Mouse (Mus musculus) heart, postnatal 10 days (tissue): Measurements from ENCODE around the gene Cdc42ep5. TPM values are rescaled to one million over a fixed set of nuclear protein-coding genes. Genes with fewer than 3 reads are reported as not detected.
"Not testable (repeated sequence)": the region's sequence is repeated elsewhere in the genome, so short reads cannot be mapped to it uniquely, and the experiment has no call there.

Source experiments
- DNase-seq, 2 experiments: peaks; one replicate each; pipeline ENCODE4 v3.0.0; 2021
- intact Hi-C: fragments of 180-260 bp; cut with DNase I; formaldehyde crosslinking; loops from one replicate; pipeline ENCODE4 v1.15.1; 2025
- total RNA-seq, 2 experiments: library from RNA; stranded (reverse); gene quantifications; 2 replicates each; pipeline ENCODE4 v1.2.3; 2021

Gene Cdc42ep5
- 10 to 100 TPM; 11.6 to 12.3 TPM for total RNA-seq

DNA sequence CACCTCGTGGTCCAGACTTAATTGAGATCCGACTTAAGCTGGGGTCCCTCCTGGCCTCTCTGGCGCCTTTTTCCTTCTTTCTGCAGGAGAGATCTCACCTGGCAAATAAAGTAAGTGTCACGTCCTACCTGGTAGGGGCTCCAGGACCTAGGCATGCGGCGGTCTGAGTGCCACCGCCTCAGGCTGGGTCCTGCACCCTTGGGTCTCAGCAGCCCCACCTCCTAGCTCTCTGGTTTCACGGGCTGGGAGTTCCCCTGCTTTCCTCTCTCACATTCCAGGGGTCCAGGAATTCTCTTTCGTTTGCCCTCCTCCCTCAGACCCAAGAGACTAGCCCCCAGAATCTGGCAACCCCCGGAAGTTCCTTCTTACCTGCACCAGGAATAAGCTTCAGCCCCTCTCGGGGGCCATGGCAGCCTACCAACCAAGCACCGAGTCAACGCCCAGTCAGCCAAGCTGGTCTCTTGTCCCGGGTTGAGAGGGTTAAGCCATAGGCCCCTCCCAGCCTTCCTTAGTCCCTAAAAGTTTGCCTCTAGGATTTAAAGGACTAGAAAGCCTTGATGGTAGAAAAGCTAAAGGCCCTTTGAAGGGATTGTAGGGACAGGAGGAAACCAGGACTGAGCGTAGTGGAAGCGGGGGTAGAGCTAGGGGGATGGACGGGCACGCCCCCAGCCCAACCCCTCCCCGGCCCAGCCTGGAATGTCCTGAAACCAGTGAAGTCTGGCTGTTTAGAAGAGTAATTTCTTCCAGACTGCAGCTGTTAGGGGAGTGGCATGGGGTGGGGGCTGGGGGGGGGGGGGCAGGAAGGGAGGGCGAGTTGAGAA lies at the start of gene Cdc42ep5:
TSS of gene Cdc42ep5 (minus strand) at position 771 of the 821 bp plus-strand sequence.
- intact Hi-C loops = no loop called here
- DNase-seq = peak; percentile 70 to 75

DNA sequence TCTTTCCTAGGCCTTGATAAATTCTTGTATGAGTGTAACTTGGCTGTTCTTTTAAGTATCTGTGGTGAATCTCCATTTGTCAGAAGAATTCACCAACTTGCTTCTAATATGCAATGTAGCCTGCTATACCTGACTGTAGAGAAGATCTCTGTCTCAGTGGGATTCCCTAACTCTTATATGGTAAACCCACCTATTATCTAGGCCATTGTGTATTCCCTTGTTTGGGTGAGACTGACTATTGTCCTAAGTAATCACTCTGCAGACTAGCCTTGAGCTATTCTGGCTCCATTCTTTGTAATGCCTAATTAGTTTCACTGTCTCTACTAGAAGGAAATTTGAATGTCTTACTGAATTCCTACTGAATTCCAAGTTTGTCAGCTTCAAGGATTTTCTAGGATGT lies 48.8 kb upstream of the Cdc42ep5 start:
- intact Hi-C loops, DNase-seq: not testable (repeated sequence)

DNA sequence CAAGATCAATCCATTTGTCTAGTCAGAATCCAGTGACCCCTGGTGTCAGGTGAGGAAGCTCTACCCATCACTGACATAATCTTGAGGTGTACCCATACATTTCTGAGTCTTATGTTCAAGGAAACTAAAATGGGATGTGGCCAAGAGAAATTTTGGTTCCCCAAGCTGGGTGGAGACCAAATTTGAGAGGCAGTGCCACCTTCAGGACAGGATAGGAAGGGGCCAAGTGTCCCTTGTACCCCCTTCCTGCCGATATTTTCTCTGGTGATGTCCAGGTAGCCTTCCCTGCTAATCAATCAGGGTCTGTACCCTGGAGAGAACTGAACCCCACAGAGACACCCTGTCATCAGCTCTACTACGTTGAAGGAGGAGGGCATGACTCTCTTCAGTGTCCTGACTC lies 44.0 kb upstream of the Cdc42ep5 start:
- intact Hi-C loops = no loop called here
- no peak for DNase-seq

DNA sequence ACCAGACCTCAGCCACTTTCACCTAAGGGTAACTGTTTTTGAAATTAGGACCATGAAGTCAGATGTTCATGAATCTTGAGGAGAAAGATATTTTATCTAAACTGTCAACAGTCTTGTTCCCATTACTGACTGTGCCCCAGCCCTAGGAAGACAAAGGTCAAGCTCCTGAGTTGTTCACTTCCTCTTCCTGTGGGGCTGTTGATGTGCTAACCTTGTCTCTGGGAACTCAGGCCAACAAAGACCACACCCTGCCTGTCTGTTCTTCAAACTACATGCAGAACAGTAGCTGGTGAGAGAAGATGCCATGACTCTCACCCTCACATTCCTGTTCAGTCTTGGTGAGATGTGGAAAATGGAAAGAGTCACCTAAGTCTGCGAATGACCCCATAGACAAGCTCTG lies 42.5 kb upstream of the Cdc42ep5 start:
- DNase-seq = no peak
- intact Hi-C loops = no loop called here

DNA sequence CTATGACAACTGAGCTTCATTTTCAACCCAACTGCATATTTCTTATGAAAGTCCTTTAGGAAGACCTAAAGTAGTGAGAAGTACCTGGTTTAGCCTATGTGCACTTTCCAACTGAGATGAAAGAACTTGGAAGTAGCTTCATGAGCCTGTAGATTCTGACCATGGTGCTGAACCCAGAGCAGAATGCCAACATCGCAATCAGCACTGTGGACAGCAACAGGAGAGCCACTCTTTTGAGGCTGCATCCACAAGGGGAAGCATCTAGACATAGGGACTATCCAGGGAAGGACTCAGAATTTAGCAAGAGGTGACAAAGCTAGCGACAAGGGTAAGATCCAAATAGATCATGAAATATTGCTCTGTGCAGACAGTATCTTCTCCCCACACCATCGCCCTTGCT lies 13.8 kb upstream of the Cdc42ep5 start:
- intact Hi-C loops = no loop called here
- DNase-seq = peak; percentile 84 to 89

DNA sequence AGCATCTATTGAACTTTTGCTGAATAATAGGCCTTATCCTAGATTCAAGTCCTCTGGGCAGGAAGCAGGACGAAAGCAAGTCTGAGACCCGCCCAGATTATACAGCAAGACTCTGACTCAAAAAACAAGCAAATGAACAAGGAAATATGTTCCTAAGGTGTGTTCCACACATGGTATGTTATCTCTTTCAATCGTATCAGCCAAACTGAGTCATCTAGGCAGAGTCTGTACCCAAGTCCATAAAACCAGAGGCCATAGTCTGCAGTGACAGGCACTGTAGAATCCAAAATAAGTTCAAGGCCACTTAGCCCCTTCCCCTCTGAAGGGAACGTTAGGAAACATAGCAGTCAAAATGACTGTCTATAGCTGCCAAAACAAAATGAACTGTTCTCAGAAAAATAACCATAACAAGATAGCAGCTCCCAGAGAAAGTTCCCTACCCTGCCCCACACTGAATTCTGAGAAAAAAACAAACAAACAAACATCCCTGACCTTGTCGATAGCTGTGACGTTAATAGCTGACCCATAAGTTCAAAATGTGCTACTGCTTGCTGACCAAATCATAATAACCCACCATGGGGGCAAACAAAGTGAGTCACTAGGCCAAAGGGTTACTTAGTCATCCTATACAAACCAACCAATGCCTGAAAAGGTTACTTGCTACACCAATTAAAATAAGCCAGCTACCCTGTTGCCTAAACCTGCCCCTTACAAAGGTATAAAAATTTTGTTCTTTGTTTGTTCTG lies 5.7 kb upstream of the Cdc42ep5 start:
- intact Hi-C loops = no loop called here
- DNase-seq = no peak

DNA sequence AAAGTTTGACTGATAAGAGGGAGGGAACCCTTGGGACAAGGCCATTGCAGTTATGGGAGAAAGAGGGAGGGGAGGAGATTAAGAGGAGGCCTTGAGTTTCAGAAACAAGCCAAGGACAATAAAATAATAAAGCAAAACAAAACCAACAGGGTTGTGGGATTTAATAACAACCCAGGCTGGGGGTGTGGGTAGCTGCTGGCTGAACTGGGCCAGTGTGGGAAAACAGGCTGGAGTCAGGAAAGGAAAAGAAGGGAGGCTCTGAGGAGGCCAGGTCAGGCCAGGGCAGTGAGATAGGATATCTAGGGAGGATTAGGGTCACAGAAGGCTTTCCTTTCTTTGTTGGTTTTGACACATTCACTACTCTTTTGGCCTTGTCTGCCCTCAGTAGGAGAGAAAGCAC lies 2.4 kb upstream of the Cdc42ep5 start:
- intact Hi-C loops = no loop called here
- no peak for DNase-seq

DNA sequence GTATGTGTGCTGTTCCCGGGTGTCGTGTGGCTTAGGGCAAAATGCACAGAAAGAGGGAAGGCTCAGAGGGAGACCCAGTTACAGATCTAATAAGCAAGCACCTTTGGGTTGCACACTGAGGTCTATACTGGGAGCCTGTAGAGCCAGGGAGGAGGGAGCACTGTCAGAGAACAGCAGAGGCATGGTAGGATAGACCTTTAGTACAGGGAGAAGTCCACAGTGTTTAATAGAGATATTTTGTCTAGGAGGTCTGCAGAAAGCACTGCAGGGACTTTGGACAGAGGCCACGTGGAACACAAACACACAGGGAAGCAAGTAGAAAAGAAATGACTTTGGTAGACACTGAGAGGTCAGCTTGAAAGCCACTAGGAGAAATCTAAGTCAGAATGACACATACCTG lies 626 bp upstream of the Cdc42ep5 start:
- no peak for DNase-seq
- intact Hi-C loops = no loop called here

DNA sequence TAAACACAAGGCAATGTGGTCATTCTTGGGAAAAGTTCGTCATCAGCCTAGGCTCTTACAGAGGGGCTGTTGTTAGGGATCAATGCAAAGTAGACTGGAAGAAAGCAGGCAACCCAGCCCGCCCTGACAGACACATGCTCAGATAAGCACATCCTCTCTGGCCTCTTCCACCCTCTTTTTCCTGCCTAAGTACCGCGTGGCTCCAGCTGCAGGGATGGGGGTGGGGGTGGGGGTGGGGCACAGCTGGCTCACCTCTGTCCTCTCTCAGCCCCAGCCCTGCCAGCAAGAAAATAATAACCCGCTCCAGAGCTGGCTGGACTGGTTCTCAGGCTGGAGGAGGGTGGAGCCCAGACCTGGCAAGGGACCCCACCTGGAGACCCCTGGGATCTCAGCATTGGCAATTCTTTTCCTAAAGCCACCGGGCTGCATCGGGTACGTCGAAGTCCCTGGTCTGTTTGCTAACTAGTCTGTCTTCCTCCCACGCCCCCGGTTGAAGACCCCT lies 1.0 kb downstream of the Cdc42ep5 start:
- DNase-seq = no peak
- intact Hi-C loops = no loop called here

DNA sequence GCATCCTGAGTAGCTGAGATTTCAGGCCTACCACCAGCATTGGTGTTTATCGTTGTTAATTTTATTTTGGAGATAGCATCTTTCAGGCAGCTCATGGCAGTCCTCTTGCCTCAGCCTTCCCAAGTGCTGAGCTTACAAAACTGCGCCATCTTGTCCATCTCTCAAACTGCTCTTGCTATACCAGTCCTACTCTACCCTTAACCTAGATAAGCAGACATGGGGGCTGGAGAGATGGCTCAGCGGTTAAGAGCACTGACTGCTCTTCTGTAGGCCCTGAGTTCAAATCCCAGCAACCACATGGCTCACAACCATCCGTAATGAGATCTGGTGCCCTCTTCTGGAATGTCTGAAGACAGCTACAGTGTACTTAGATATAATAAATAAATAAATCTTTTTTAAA lies 3.1 kb downstream of the Cdc42ep5 start:
- intact Hi-C loops, DNase-seq: not testable (repeated sequence)

DNA sequence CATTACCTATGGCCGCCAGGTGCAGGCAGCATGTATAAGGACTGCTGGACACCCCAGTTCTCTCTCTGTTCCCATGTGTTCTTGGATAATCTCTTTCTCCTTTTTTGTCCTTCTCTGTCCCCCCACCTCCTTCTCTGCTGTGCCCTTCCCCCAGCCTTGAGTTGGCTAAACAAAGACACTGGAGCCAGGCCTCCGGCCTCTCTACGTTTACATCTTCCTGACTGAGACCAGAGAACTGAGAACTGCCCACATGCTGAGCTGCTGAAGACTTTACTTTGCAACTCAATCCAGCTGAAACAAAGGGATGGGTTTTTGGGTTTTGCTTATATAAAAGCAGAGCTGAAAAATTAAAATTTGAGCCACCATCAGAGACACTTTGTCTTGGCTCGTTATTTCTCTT lies 9.7 kb downstream of the Cdc42ep5 start:
- intact Hi-C loops = no loop called here
- DNase-seq = no peak

DNA sequence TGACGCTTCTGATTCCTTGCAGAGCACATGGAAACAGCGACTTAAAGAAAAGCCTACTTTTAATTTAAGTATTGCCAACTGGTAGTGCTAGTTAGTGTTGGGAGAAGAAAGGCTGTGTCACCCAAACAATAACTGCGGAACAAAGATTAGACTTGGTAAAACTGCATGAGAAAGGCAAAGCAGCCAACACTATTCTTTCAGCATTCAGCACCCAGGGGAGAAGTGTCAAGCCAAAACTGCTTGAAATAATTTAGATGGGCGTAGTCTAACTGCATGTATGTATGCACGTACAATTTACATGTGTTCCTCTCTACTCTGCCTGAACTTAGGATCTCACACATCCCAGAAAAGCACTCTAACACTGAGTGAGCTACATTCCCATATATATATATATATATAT lies 10.3 kb downstream of the Cdc42ep5 start:
- intact Hi-C loops = no loop called here
- DNase-seq = no peak

DNA sequence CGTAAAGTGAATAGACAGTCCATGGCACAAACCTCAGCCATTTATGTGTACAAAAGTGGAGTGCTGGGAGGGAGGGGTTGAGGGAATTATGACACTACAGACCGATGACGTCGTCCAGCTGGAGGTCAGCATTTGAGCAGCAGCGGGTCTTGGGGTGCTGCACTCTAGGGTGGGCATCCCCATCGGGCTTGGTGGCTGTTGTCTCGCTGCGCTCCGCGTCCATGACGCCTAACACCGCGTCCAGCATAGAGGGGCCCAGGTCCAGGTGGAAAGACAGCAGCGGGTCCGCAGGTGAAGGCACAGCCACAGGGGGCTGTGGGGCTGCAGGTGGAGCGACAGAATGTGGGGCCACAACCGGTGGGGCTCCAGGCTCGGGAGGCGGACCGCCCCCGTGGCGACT lies 13.4 kb downstream of the Cdc42ep5 start:
- intact Hi-C loops = no loop called here

DNA sequence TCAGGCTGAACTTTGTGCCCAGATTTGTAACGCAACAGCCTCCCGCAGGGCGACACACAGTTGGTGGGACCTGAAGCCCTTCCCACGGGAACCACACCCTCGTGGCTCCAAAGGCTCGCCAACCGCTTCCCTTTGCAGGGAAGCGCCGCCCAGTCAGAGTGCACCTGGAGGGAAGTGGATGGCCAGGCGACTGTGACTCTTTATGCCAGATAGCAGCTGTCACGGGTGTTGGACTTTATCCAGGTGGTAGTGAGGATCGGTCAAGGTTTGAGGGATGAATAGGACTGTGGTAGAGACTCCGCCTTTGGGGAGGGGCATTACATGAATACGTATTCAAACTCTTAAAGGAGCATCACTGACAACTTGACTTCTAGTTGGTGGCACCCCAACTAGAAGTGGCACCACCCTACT lies 13.8 kb downstream of the Cdc42ep5 start:
- intact Hi-C loops = no loop called here
- peak; percentile 45 to 58 for DNase-seq

More for the DNA sequence above, 13.4 kb downstream of the Cdc42ep5 start:
- DNase-seq = no peak

DNA sequence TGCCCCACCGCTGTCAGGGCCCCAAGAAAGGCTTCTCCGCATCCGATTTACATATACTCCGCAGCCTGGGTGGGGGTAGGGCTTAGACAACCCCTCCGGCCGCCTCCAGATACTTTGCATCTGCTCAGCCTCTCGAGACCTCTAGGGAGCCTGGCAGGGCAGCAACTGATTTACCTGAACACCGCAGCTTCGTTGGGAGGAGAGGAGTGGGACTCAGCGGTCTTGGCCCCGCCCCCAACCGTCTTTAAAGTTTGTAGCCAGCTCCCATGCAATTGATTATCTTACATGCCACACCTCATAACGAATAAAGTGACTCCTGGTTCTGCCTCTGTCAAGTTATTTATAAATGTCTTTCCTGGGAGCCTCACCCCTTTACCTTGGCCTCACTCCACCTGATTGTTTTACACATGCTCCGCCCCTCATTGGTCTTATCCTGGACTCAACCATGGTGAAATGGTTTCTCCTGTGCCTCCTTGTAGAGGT lies 14.6 kb downstream of the Cdc42ep5 start, which contains the start of gene Leng9:
TSS of gene Leng9 (minus strand) at position 316 of the 483 bp plus-strand sequence.
- intact Hi-C loops = no loop called here
- peak; percentile 40 to 49 for DNase-seq

DNA sequence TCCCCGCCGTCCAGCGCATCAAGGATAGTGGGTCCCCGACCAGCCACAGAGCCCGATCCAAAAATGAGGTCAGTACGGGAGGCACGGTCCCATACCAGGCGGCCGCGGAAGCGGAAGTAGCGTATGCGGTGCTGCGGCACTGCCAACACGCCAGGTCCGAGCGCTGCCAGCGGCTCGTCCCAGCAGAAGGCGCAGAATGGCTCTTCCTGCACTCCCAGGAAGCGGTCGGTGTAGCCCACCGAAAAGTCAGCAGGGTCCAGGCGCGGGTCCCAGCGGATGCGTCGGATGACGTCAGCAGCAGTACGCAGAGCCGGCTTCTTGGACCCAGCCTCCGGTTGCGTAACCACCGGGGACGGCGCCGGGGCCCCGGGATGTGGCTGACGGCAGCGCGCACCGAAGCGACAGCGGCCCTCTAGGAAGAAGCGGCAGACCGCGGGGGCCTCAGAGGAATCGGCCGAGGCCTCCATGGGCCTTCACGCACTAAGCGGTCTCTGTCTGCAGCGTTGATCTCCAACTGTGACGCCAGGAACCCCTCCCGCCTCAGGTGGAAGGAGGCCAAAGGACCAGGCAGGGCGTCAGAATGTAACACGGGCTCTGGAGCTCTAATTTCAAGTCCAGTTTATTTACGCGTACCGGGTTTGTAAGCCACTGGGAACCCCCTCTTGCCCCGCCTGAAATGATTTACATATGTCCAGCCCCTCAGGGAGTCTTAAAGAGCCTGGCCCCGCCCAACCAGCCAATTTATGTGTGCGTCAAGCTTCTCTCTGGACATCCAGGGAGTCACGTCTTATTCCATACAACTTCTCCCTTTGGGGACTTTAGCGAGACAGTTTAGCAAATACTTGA lies 15.2 kb downstream of the Cdc42ep5 start:
- intact Hi-C loops = loop anchor here (5.0 to 10.0 kb wide), 2 partner anchors 47 to 505 kb away; partner anchors contain the start of gene Cnot3

DNA sequence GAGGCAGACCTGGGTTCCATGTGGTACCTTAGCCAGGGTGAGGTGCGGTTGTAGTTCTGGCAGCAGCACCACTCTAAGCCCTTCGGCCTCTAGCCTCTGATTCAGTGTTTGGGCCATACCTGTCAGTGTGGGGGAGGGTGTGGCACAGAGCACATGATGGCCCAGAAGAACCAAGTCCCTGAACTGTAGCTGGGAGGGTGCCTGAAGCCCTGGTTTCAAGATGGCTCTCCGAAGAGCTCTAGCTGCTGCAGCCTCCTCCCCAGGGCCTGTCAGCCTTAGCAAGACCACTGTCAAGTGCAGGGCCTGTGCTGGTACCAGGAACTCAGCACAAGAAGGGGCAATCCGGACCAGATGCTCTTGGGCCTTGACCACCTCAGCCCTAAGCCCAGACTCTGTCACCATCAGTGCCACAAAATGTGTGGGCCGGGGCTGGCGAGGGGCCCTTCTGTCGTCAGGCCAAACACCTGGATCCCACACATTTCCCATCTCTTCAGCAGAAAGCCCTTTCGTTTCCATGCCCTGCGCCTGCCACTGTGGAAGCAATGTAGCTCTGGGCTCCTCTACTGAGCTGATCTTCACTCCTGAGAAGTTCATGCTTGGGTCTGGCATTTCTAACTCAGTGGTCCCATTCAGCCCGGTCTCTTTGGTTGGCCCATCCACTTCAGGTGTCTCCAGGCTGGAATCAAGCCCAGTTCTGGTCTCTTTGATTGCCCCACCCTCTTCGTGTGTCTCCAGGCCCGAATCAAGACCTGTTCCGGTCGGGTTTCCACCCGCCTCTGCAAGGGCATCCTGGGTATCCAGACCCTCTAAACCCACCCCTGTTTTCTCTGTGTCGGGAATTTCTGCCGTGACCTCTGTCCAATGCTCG lies 16.1 kb downstream of the Cdc42ep5 start:
- intact Hi-C loops = loop anchor here (5.0 to 10.0 kb wide), 2 partner anchors 46 to 504 kb away; partner anchors contain the start of gene Cnot3
- no peak for DNase-seq

More for the DNA sequence above, 15.2 kb downstream of the Cdc42ep5 start:
- peak; percentile 87 to 88 for DNase-seq

DNA sequence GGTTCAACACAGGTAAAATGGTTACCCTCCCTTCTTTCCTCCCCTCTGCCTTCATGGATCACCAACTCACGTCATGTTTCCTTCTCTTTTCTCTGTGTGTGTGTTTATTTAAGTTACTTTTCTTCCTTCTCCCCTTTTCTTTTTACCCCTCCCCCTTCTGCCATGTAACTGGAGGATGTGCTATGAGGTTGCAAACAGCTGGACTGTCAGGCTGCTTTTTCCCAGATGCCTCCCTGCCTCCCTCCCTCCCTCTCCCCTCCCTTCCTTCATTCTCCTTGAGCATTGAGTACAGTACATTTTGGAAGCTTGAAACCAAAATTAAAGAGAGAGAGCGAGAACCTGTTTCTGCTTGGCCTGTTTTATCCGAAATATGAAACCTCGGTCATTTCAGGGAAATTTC lies 16.8 kb downstream of the Cdc42ep5 start:
- no peak for DNase-seq
- intact Hi-C loops = loop anchor here (5.0 to 10.0 kb wide), 2 partner anchors 46 to 503 kb away; partner anchors contain the start of gene Cnot3

DNA sequence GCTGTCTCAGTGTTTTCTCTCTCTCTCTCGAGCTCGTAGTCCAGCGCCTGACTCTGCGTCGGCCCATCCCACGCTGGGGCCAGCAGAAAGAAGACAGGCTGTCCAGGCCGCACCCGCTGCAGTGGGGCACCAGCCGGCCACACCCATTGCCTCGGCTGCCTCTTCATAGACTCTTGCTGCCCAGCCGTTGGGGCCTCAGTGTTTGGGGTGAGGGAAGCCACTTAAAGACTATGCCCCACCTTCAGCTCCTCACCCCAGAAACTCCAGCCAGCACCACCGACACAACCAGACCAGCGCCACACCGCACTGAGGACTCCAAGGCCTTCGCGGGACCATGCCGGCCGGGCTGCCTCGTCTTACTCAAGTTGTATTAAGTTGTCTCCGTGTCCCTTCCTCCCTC lies 17.3 kb downstream of the Cdc42ep5 start:
- intact Hi-C loops = loop anchor here (5.0 to 10.0 kb wide), 2 partner anchors 45 to 503 kb away; partner anchors contain the start of gene Cnot3
- DNase-seq = no peak
